Mouse (Mus musculus) hindbrain, postnatal 0 days (tissue): ENCODE results near the gene Mettl24. TPM values are rescaled to one million over a fixed set of nuclear protein-coding genes. Genes with fewer than 3 reads are reported as not detected.

Experiments
- ATAC-seq: fragments of 200-750 bp; cut with Nextera tagmentation; 2 replicates; pipeline ENCODE4 v1.8.0; 2017; ENCODE audit warnings: mild to moderate bottlenecking, moderate TSS enrichment, moderate library complexity
- DNase-seq: peaks from one replicate; pipeline ENCODE4 v3.0.0-alpha.2; 2015; ENCODE audit warnings: low spot score
- H3K27ac ChIP-seq: fragments of 300-500 bp; sonication (generic); 2 replicates; pipeline ENCODE4 v1.5.1; 2014; ENCODE audit warnings: mild to moderate bottlenecking
- H3K27me3 ChIP-seq: fragments of 300-500 bp; sonication (generic); 2 replicates; pipeline ENCODE4 v1.6.1; 2014; ENCODE audit warnings: low read length, mixed read lengths; ENCODE audit not compliant: insufficient read depth
- H3K36me3 ChIP-seq: fragments of 300-500 bp; sonication (generic); 2 replicates; pipeline ENCODE4 v1.6.1; 2014; ENCODE audit warnings: low read length, mixed read lengths; ENCODE audit not compliant: insufficient read depth
- H3K4me1 ChIP-seq: fragments of 300-500 bp; sonication (generic); 2 replicates; pipeline ENCODE4 v1.6.1; 2014; ENCODE audit warnings: antibody characterized with exemption, low read length, mixed read lengths; ENCODE audit not compliant: insufficient read depth
- H3K4me2 ChIP-seq: fragments of 300-500 bp; sonication (generic); 2 replicates; pipeline ENCODE4 v1.6.1; 2014; ENCODE audit warnings: low read depth, mild to moderate bottlenecking, low read length, moderate library complexity, mixed read lengths
- H3K4me3 ChIP-seq: fragments of 300-500 bp; sonication (generic); 2 replicates; pipeline ENCODE4 v1.5.1; 2014; ENCODE audit warnings: low read length
- H3K9ac ChIP-seq: fragments of 300-500 bp; sonication (generic); replicated peaks from 2 replicates; pipeline ENCODE4 v1.6.1; 2014; ENCODE audit warnings: mild to moderate bottlenecking, low read length, moderate library complexity, mixed read lengths
- H3K9me3 ChIP-seq: fragments of 300-500 bp; sonication (generic); 2 replicates; pipeline ENCODE4 v1.6.1; 2016; ENCODE audit warnings: low read length, mixed read lengths
- CTCF ChIP-seq: IDR thresholded peaks from 2 replicates; pipeline ENCODE4 v1.5.1; 2016; ENCODE audit warnings: antibody characterized with exemption, control low read depth, low read depth
- WGBS: fragments of 180-500 bp; shearing (Covaris S2); extraction: QIAGEN DNeasy Blood & Tissue Kit; methylation state at CpG from one replicate; pipeline ENCODE4 v1.1.7; 2014; 5-methylcytosine and 5-hydroxymethylcytosine counted together
- polyA plus RNA-seq: library from polyadenylated mRNA; unstranded; fragments of >200 nt; fragmentation: Nextera tagmentation; extraction: Ambion mirVana; gene quantifications from 2 replicates; pipeline ENCODE4 v1.2.1, GENCODE M21; 2015
- total RNA-seq: library from RNA; depleted of rRNA; stranded (reverse); fragments of >200 nt; gene quantifications from 2 replicates; pipeline ENCODE4 v1.2.3, GENCODE M21; 2014

The Mettl24 gene
- total and polyA plus RNA-seq, 2 experiments from 2014 or later, result 1.1 TPM; not detected in 1

- 80% methylated on average over 1 of the region's 1 CpGs for WGBS
- no peak for TF ChIP-seq CTCF
- no peaks in the 10 kb centered on the region for H3K27me3 ChIP-seq
- no peaks in the 10 kb centered on the region for H3K9me3 ChIP-seq
- no peaks in the 10 kb centered on the region for H3K4me1 ChIP-seq
- H3K4me3 ChIP-seq, result no peak overlapping the region
- no peak overlapping the region for H3K27ac ChIP-seq
- ATAC-seq (no peak), DNase-seq (no peak)
- no peaks in the 10 kb centered on the region for H3K36me3 ChIP-seq
- H3K4me2 ChIP-seq, result no peak overlapping the region
- no peak overlapping the region for H3K9ac ChIP-seq
Observed at GRCm38 (mm10) chr10:40666943-40667342, 16.1 kb upstream of the Mettl24 start.

GRCm38 (mm10) chr10:40668640-40669039, 14.4 kb upstream of the Mettl24 start:
- no peak for TF ChIP-seq CTCF
- no peak overlapping the region for H3K4me3 ChIP-seq

GRCm38 (mm10) chr10:40672587-40673296, 10.3 kb upstream of the Mettl24 start:
- Histone ChIP-seq H3K27ac (no peak overlapping the region), H3K27me3 (no peaks in the 10 kb centered on the region), H3K4me1 (no peaks in the 10 kb centered on the region; the same call in 1 of the 2 replicates), H3K36me3 (no peaks in the 10 kb centered on the region), H3K4me3 (no peak overlapping the region), H3K4me2 (no peak overlapping the region), H3K9ac (no peak overlapping the region), H3K9me3 (no peaks in the 10 kb centered on the region)
- ATAC-seq (peak; percentile 48; the same call in 1 of the 2 replicates), DNase-seq (peak; percentile 21)
- no peak for TF ChIP-seq CTCF
- WGBS, result 39% methylated on average over 8 of the region's 8 CpGs

More at GRCm38 (mm10) chr10:40668640-40669039, 14.4 kb upstream of the Mettl24 start:
- Histone ChIP-seq H3K27ac (no peak overlapping the region), H3K9ac (no peak overlapping the region), H3K36me3 (no peaks in the 10 kb centered on the region), H3K9me3 (no peaks in the 10 kb centered on the region), H3K4me2 (no peak overlapping the region), H3K27me3 (no peaks in the 10 kb centered on the region), H3K4me1 (no peaks in the 10 kb centered on the region)
- no peak for ATAC-seq
- no peak for DNase-seq

- H3K4me1 ChIP-seq, result no peaks in the 10 kb centered on the region; the same call in 1 of the 2 replicates
- DNase-seq, result no peak
- no peaks in the 10 kb centered on the region for H3K27me3 ChIP-seq
- H3K4me2 ChIP-seq, result no peak overlapping the region
- H3K36me3 ChIP-seq, result no peaks in the 10 kb centered on the region
- TF ChIP-seq CTCF, result no peak
- no peak overlapping the region for H3K9ac ChIP-seq
- WGBS, result 44% methylated on average over 7 of the region's 7 CpGs
- peak; percentile 16; the same call in 1 of the 2 replicates for ATAC-seq
- no peak overlapping the region for H3K27ac ChIP-seq
- no peak overlapping the region for H3K4me3 ChIP-seq
- no peaks in the 10 kb centered on the region for H3K9me3 ChIP-seq
Observed at GRCm38 (mm10) chr10:40673297-40673665, 9.8 kb upstream of the Mettl24 start.

- 15% methylated on average over 13 of the region's 13 CpGs for WGBS
- H3K4me3 ChIP-seq, result no peak overlapping the region
- peak; percentile 30 for DNase-seq
- H3K27ac ChIP-seq, result no peak overlapping the region
- H3K4me1 ChIP-seq, result no peaks in the 10 kb centered on the region; the same call in 1 of the 2 replicates
- no peaks in the 10 kb centered on the region for H3K36me3 ChIP-seq
- H3K9me3 ChIP-seq, result no peaks in the 10 kb centered on the region
- ATAC-seq, result peak; percentile 35; the same call in 1 of the 2 replicates
- H3K9ac ChIP-seq, result 0 out of 2 replicates have a peak overlapping the region, but pooled peaks have one; percentile 0
- peak overlapping the region; percentile 46 for H3K4me2 ChIP-seq
- H3K27me3 ChIP-seq, result no peaks in the 10 kb centered on the region
- no peak for TF ChIP-seq CTCF
Observed at GRCm38 (mm10) chr10:40674151-40674550, 8.9 kb upstream of the Mettl24 start.

- no peak for ATAC-seq
- Histone ChIP-seq H3K27me3 (no peaks in the 10 kb centered on the region), H3K4me2 (no peak overlapping the region), H3K4me1 (no peaks in the 10 kb centered on the region; the same call in 1 of the 2 replicates), H3K36me3 (no peaks in the 10 kb centered on the region), H3K4me3 (no peak overlapping the region), H3K9me3 (no peaks in the 10 kb centered on the region), H3K9ac (no peak overlapping the region), H3K27ac (no peak overlapping the region)
- 86% methylated on average over 7 of the region's 7 CpGs for WGBS
- no peak for DNase-seq
- TF ChIP-seq CTCF, result no peak
Observed at GRCm38 (mm10) chr10:40675921-40676320, 7.2 kb upstream of the Mettl24 start.

GRCm38 (mm10) chr10:40678477-40678876, 4.6 kb upstream of the Mettl24 start:
- Histone ChIP-seq H3K27ac (no peak overlapping the region), H3K36me3 (no peaks in the 10 kb centered on the region), H3K9ac (no peak overlapping the region), H3K4me3 (no peak overlapping the region), H3K4me2 (no peak overlapping the region), H3K4me1 (peaks cover 6% of the 10 kb centered on the region), H3K9me3 (no peaks in the 10 kb centered on the region), H3K27me3 (no peaks in the 10 kb centered on the region)
- no peak for ATAC-seq
- no peak for DNase-seq
- peak; percentile 14 for TF ChIP-seq CTCF
- 77% methylated on average over 3 of the region's 3 CpGs for WGBS
